Mouse (Mus musculus) ovary, adult 18-20 months (tissue): Measurements from ENCODE around the gene 1190002N15Rik.

Experiments used
- DNase-seq: peaks from one replicate; pipeline ENCODE4 v3.0.0; 2022; ENCODE audit warnings: low spot score, mixed read lengths

The 1190002N15Rik gene

GRCm38 (mm10) chr9:94529987-94530386 is 7.9 kb downstream of the 1190002N15Rik start:
- no peak for DNase-seq

GRCm38 (mm10) chr9:94529146-94529746 is 8.6 kb downstream of the 1190002N15Rik start:
- no peak for DNase-seq

DNA sequence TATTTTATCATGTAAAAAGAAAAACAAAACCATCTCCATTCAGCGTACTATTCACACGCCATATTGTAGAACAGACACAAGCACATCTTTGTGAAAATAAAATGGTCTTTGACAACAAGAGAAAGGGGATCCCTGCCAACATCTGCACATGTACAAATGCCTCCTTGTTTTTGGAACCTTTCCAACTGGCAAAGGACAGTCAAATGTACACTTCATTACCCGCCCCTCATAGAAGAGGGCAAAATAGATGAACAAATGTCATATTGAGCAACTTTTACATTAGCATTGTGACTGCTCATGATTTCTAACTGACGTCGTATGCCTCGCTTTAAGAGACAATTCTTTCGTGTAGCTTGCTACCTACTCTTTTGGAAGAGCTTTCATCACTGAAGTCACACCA is 11.4 kb downstream of the 1190002N15Rik start:
- no peak for DNase-seq

GRCm38 (mm10) chr9:94512246-94512645 is 25.6 kb downstream of the 1190002N15Rik start:
- DNase-seq = no peak

DNA sequence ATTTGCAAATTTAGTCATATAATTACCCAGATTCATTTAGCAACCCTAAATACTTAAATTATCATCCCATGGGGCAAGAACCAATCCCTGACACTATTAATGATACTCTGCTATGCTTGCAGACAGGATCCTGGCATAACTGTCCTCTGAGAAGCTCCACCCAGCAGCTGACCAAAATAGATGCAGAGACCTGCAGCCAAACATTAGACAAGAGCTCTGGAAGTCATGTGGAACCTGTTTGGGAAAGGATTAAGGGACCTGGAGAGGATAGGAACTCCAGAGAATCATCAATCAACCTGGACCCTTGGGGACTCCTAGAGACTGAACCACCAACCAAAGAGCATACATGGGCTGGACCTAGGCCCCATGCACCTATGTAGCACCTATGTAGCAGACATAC is 26.7 kb downstream of the 1190002N15Rik start:
- no peak for DNase-seq

DNA sequence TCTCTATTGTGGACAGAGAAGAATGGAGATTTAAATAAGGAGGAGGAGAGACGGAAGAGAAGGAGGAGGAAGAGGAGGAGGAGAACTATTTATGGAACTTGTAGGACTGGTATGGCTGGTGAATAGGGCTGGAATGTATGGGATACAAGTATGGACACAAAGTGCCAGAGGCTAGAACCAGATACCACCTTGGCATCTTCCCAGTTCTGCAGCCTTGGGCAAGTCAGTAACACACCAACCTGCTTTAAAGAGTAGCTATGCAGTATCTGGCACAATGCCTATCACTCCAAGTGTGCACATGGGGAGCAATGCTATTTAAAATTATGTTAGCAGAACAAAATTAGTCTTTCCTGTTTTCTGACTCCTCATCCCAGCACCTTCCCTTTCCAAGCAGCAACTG is 30.9 kb downstream of the 1190002N15Rik start:
- no peak for DNase-seq

- DNase-seq = no peak
Measured at GRCm38 (mm10) chr9:94491467-94491866, 46.4 kb downstream of the 1190002N15Rik start.

DNA sequence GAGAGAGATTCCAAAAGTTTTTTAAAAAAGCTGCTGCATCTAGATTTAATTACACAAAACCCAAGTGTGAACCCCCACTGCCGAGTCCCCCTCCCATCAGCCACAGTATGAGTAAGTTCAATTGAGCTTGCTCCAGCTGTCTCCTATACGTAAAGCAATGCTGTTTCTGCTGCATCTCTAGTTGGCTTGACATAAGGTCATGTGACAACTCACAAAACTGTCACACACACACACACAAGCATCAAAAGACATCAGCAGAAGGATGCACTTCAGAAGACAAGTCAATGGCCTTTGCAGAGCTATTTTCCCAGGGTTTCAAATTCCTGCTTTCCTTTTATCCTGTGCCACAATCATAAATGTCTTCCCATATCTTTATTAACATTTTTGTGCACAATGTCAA is 49.9 kb downstream of the 1190002N15Rik start:
- DNase-seq = no peak

DNA sequence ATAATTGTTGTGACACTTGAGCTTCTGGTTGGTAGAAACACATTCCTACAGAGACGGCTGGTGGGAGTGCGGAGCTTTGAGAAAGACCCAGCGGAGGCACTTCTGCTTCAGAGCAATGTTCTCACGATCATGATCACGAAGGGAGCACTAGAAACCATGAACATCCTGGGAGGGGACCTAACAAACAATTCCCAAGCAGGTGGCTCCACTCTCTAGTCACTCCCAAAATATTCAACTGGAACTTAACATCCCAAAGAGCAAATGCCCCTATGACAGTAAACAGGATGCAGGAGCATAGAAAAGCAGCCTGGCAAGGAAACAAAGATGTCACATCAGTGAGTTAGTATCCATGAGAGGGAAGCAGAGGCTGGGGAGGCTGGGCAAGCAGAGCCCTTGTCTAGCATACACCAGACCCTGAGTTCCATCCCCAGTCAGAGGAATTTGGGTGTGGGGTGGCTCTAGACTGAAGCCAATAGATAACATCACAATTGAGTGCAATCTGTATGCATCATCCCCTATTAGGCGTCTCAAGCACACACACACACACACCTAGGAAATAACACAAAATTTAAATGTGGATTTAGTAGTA is 54.5 kb downstream of the 1190002N15Rik start:
- DNase-seq = no peak

- peak; percentile 3 for DNase-seq
Measured at GRCm38 (mm10) chr9:94482215-94482975, 55.5 kb downstream of the 1190002N15Rik start.

DNA sequence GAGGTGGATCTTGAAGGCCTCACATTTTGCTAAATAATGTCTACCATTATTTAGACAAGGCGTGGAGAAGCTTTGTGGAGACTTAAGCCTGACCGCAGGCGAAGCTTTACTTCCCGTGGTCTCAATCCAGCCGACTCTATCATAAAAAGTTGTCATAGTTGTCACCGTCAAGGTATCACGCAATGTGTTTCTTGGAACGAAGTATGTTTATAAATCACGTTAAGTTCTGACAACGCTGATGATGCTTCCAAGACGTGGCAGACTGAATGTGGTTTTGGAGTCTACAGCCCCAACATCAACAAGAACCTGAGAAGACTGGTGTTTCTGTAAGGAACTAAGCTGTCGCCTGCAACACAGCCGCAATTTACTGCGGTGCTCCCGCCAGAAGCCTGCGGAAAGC is 56.8 kb downstream of the 1190002N15Rik start:
- DNase-seq = no peak

DNA sequence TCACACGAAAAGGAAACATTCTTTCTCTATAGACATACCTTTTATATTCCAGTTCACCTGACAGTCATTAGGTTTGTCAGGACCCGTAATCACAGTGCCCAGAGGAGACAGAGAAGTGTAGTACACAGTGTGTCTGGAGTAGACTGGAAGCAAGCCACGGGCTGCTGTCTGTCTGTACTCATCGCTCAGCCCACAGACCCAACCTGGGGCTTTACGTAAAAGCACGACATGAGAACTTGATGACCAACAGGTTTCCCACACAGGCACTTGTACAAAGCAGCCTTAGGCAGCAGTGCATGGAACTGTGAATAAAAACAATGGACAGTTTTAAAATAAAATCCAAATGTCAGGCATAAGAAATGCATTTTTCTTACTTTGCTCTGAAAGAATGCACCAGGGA is 58.5 kb downstream of the 1190002N15Rik start:
- DNase-seq = no peak

DNA sequence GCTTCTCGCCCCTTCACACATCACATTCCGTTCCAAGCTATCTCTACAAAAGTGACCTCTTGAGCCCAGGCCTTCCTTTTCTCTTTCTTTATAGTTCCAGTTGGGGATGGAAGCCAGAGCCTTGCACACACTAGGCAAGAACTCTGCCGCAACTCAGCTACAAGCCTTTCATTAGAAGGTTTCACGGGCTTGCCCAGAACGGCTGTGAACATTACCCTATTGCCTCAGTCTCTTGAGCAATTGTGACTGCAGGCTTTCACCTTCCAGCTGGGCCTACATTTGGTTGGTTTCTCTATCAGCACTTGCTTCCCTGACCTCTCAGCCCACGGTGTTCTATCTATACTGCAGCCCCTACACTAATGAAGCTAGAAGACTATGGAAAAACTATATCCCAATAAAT is 58.9 kb downstream of the 1190002N15Rik start:
- no peak for DNase-seq

GRCm38 (mm10) chr9:94475973-94476372 is 61.9 kb downstream of the 1190002N15Rik start:
- no peak for DNase-seq

GRCm38 (mm10) chr9:94473898-94474297 is 64.0 kb downstream of the 1190002N15Rik start:
- no peak for DNase-seq

- DNase-seq = no peak
Measured at GRCm38 (mm10) chr9:94472963-94473582, 64.8 kb downstream of the 1190002N15Rik start.

DNA sequence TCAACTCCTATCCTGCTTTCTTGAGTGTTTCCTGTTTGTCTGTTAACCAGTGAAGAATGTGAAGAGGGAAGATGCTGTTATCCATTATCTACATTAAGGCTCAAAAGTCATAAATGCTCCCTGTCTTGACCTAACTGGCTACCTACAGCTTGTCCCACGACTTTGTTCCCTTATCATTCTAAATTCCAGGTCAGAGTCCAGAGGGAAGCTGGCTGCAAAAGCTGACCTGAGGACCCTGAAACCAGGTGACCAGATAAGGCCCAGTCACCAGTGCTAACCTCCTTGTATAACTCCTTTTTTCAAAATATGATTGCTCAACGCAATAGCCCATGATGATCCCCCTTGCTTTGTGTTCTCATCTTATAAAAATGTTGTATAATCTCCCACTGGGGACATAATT is 66.4 kb downstream of the 1190002N15Rik start:
- DNase-seq = no peak
